Mouse (Mus musculus): ENCODE measurements around the gene Zfp365.

Zfp365 gene

DNA sequence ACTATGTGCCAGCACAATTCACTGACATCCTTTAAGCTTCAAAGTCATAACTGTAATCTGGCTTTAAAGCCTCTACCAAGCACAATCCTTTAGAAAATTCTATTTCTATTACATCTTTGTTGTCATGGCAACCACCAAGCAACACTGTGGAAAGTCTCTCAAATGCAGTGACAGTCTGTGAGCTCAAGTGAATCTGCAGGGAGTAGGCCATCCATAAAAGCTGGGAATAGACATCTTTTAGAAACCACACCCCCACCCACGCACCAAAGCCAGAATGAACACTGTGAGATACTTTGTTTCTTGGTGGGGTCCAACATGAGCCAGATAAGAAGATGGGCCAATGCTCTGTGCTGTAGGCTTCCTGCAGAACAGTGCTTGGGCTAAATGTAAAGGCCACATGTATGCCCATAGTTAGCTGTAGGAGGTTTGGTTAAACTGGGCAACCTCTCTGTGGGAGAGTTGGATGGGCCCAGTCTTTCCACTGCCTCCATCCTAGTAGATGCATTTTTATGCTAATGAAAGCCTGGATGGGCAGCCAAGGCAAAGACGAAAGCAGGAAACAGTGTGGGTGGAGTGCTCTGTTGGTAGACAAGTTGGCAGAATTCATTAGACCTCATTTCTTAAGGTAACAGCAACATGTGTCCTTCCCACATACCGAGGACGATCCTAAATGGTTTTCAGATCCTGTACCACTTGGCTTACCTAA is 5.9 kb upstream of the Zfp365 start:
- no peak for TF ChIP-seq GATA4 (IDR thresholded peaks at IDR 0.05; ENCODE audit: insufficient replicate concordance, low read length)

DNA sequence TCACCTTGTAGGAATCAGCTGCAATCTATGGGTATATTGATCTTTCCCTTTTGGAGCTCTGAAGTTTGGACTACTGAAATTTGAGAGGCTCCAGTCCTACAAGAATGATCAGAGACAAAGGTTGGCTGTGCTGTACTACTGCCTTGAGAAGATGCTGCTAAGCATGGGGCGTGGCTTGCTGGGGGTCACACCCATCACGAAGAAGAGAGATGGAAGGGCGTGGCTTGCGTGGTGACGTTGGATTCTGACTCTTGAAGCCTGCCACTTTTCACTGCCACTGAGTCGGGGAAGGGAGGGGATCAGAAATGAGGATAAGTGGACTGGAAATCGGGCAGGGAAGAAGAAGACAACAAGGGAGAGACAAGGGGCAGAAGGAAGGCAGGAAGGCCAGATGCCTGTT is 4.9 kb upstream of the Zfp365 start:
- no peak for TF ChIP-seq GATA4 (IDR thresholded peaks at IDR 0.05; ENCODE audit: insufficient replicate concordance, low read length)

DNA sequence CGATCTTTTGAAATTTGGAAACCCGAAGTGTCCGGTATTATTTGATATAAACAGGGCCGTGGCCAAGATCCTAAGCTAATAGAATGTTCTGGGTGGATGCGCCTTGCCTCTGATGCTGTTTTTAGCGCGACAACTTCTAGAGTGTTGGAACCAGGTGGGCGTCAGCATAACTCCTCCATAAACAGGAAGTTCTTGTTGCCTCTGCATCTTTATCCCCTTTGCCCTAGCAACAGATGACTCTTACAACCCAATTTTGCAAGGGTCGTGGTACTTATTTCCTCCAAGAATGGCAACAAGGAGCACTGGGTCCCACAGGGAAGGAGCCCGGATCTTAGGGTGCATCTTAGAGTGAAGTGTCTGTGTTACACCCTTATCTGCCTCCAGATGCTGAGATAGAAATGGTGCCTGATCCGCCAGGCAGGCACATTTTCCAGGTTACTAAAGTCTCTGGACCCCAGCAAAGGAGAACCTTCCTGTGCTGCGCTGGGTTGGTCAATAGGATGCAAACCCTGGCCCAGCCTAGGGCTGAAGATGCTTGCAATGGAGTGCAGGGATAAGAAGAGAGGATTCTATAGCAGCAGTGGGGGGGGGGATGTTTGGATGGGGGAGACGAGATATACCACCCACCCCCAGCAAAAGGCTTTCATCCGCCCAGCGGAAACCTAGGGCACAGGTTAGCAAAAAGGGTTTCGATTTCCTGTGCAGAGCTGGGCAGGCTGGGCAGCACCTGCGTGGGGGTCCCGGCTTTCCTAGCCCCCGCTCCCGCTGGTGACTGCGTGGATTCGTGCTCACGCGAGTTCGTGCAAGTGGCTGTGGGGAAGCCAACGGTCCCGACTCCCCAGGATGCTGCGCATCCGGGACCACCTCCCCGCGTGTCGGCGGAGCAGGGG is 770 bp downstream of the Zfp365 start:
- TF ChIP-seq GATA4 (IDR thresholded peaks at IDR 0.05; ENCODE audit: insufficient replicate concordance, low read length), result no peak

DNA sequence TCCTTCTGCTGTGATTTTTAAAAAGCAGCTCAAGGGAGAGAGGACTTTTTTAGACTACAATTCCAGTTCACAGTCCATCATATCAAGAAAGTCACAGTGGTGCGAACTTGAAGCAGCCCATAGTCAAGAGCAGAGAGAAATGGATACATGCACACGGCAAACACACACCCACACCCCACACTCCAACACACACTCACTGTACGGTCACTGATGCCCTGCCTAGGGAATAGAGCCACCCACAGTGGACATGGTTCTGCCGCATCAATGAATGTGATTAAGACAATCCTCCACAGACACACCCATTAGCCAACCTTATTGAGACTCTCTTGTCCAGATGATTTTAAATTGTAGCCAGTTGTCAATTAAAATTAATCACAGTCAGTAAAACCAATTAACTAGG is 4.5 kb downstream of the Zfp365 start:
- TF ChIP-seq GATA4 (IDR thresholded peaks at IDR 0.05; ENCODE audit: insufficient replicate concordance, low read length), result no peak

DNA sequence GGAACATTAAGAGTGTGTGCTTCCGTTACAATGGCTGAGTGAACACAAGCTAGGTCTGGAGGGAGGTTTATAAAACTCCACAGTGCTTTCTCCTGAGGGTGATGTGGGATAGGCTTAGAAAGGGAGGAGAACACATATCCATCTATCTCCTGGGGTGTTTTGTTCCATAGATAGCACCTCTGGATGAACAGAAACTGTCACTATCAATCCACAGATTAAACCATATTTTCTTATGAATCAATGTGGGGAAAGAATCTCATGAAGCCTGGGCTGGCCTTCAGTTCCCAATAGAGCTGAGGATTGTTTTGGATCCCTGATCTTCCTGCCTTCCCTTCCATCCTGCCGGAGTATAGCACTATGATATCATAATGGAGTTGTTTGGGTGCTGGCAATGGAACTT is 5.5 kb downstream of the Zfp365 start:
- TF ChIP-seq GATA4 (IDR thresholded peaks at IDR 0.05; ENCODE audit: insufficient replicate concordance, low read length), result no peak

DNA sequence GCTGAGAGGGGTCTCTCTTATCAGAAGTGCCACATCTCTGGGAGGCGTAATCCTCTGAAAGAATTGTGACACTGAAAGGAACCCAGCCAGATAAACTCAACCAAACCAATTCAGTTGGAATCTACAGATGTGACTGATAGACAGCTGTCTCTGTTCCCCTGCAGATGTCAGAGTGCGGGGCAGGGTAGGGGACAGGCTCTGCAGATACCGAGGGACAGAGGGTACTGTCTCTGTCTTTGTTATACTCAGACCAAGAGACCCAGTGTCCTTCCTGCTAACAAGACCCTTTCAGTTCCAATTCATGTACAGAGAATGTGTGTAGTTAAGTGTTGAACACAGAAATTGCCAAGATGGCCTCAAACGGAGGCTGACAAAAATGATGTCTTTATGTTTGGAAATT is 6.4 kb downstream of the Zfp365 start:
- TF ChIP-seq GATA4 (IDR thresholded peaks at IDR 0.05; ENCODE audit: insufficient replicate concordance, low read length), result no peak

DNA sequence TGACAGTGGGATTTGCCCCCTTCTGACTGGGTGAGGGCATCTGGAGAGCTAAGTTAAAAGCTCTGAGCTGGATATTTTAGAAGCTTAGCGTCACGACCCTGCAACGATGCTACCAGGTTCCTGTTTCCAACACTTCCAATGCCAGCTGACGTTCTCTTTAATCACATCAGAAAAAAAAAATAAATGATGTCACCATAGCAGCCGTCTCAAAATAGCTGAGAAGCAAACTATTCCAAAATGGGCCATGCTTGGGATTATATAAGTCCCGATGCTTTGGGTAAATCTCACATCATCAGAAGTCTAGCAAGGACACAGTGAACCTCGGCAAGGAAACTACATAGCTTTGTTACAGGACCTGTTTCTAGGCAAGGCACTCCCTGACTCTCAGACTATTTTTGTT is 9.1 kb downstream of the Zfp365 start:
- TF ChIP-seq GATA4 (IDR thresholded peaks at IDR 0.05; ENCODE audit: insufficient replicate concordance, low read length), result no peak

DNA sequence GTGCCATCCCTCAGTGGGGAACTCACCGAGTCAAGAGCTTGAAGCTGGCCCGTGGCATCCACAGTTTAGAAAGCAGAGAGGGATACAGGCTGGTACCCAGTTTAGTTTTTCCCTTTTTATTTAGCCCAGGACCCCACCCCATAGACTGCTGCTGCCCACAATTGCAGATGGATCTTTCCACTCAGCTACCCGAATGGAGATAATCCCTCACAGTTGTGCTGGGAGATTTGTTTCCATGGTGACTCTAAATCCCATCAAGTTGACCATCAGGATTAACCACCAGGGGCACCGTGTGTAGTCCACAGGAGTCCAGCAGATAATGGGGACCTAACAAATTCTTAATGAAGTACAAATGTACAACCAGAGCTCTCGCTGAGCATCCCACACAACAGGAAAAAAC is 11.3 kb downstream of the Zfp365 start:
- no peak for TF ChIP-seq GATA4 (IDR thresholded peaks at IDR 0.05; ENCODE audit: insufficient replicate concordance, low read length)

DNA sequence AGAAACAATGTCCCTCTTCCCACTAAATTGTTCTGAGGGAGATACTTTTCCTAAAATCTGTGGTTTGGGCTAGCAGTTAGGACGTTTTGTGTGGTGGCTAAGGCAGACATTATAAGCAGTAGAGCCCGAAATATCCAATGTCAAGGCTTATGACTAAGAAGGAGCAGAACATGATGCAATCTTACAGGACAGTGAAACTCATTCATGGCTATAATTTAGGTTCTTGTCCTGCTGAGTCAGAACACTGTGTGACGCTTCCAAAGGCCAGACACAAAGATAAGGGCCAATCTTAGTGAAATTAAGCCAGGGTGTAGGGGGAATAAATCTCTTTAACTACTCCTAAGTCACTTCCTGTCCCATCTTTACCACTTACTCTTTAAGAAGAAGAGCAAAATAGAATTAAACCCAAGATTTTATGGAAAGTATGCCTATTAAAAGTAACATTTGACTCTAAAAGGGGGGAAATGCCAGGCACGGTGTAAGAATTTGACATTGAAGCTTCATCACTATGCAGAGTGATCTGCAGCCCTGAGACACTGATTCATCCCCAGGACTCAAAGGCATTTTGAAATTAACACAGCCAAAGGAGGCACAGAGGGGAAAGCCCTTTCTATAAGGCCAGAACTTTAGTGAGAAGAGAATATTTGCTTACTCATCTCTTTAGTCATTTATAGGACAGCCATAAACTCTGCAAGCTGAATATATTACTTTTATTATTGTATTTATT is 13.3 kb downstream of the Zfp365 start:
- TF ChIP-seq GATA4 (IDR thresholded peaks at IDR 0.05; ENCODE audit: insufficient replicate concordance, low read length), result no peak

DNA sequence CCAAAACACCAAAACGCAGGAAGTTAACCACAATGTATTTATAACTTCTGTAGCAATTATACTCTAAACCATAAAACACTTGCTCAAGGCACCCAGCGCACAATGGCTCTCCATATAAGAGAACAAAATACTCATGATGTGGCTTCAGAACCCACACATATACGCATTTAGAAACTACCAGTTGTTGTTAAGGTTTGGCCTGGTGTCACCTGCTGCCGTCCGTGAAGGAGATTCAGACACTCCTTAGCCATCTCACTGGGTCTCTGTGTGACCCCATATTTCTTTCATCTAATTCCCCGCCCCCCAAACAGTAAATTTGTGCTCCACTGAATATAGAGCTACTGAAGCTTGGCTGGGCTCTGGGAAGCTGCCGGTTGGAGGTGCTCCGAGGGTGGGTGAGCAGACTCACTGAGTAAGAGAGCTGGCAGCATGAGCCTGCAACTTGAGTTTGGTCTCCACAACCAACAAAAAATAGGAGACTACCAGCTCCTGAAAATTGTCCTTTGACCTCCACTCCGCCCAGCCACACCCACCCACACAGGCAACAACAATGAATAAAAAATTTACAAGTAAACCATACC is 14.0 kb downstream of the Zfp365 start:
- TF ChIP-seq GATA4 (IDR thresholded peaks at IDR 0.05; ENCODE audit: insufficient replicate concordance, low read length), result no peak

DNA sequence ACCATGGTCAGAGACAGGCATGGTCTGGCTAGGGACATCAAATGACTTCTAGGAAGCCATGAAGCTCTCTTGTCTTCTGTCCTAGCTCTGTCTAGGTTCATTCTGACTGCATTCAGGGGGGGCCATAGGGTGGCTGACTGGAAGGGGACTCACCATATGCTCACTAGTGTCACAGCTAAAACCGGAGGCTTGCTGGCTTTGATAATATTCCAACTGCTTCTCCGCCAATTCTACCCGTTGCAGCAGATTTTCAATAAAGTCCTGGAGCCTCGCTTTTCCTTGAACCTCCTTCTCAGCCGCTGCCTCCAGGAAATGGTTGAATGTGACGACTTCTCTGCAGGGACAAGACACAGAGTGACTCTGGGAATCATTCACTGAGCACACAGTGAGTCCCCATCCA is 15.2 kb downstream of the Zfp365 start:
- TF ChIP-seq GATA4 (IDR thresholded peaks at IDR 0.05; ENCODE audit: insufficient replicate concordance, low read length), result no peak

DNA sequence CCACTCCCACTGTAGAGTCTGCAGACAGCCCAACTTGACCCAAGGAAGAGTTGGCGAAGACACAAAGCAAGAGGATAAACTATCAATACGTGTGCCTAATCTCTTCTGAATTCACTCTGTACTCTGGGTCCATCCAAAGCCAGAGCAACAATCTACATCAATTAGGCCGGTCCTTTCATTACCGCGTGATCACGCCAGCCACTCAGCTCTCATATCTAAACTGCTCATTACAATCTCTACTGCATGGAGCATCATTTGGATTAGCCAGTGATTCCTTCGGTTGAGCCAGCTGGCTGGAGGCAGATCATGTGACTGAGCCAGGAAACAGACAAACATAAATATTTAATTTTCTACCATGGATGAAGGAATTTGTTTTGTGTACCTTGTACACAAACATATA is 17.8 kb downstream of the Zfp365 start:
- no peak for TF ChIP-seq GATA4 (IDR thresholded peaks at IDR 0.05; ENCODE audit: insufficient replicate concordance, low read length)

DNA sequence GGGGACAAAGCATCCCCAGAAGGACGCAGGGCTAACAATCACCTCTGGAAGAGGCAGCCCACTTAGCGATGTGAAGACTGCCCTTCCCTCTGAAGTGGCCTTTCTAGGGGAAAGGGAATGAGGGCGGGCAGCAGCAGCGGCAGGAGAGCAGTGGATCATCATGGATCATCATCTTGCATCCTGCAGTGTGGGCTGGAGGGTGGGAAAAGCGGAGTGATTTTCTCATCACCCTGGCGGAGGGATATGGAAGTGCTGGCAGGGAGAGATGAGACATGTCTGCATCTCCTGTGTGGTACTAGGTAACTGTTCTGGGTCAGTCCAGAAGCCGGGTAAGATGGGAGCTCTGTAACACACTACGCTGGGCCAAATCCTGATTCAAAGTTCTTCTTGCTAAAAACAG is 18.4 kb downstream of the Zfp365 start:
- TF ChIP-seq GATA4 (IDR thresholded peaks at IDR 0.05; ENCODE audit: insufficient replicate concordance, low read length), result no peak

DNA sequence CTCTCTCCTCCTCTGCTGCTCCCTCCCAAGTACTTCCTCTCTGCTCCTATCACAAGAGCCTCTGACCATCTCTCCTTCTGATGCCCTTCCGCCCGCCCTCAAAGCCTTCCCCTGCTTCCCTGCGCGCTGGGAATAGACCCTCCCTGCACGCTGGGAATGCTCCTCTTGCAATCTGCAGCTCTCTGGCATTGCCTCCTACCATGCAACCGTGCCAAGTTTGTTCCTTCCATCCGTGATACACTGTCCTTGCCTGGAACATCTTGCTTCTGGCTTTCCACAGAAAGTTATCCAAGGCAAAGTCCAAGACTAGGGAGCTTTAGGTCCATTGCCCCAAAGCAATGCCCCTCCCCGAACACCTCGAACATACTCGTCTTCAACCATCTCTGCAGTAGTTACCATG is 19.2 kb downstream of the Zfp365 start:
- TF ChIP-seq GATA4 (IDR thresholded peaks at IDR 0.05; ENCODE audit: insufficient replicate concordance, low read length), result no peak

DNA sequence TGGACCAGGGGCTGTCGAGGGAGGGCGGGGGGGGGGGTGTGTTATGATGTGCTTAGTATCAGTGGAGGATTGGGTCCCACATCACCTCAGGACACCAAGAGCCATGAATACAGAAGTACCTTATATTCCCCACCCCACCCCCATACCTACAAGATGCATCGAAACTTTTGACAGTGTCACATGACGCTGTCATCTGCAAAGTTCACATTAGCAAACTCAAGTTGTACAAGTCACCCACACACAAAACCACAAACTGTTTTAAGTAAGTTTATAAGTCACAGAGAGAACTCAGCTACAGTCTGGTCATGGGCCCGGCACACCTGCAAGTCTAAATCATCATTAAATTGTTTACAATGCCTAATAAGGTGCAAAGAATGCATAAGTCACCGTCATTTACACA is 21.3 kb downstream of the Zfp365 start:
- no peak for TF ChIP-seq GATA4 (IDR thresholded peaks at IDR 0.05; ENCODE audit: insufficient replicate concordance, low read length)

All from liver, adult (tissue).